Mouse (Mus musculus) heart, adult 2 months (tissue): ENCODE data around the gene Ropn1l. TPM values are rescaled to one million over a fixed set of nuclear protein-coding genes. Genes with fewer than 3 reads are reported as not detected.

ENCODE experiments used
- DNase-seq, 2 experiments: peaks; one replicate each; pipeline ENCODE4 v3.0.0; 2021
- H3K27ac ChIP-seq: fragments of 200-600 bp; 2 replicates; pipeline ENCODE4 v1.8.1; 2022
- H3K27me3 ChIP-seq: fragments of 200-500 bp; 2 replicates; pipeline ENCODE4 v1.6.1; 2012; ENCODE audit warnings: mild to moderate bottlenecking, low read length, inconsistent platforms, mixed read lengths; ENCODE audit not compliant: control insufficient read depth, insufficient read depth
- H3K36me3 ChIP-seq: fragments of 200-500 bp; 2 replicates; pipeline ENCODE4 v1.6.1; 2012; ENCODE audit warnings: low read length, inconsistent platforms; ENCODE audit not compliant: control insufficient read depth, insufficient read depth
- H3K4me1 ChIP-seq: fragments of 200-500 bp; 2 replicates; pipeline ENCODE4 v1.6.1; 2011; ENCODE audit warnings: low read length; ENCODE audit not compliant: control insufficient read depth, insufficient read depth
- H3K4me3 ChIP-seq: fragments of 200-600 bp; 2 replicates; pipeline ENCODE4 v1.8.1; 2022
- H3K79me2 ChIP-seq: fragments of 200-500 bp; replicated peaks from 2 replicates; pipeline ENCODE4 v1.6.1; 2012; ENCODE audit warnings: mild to moderate bottlenecking, inconsistent platforms, low read length, moderate library complexity, mixed read lengths; ENCODE audit not compliant: control insufficient read depth, insufficient read depth
- H3K9ac ChIP-seq: fragments of 200-500 bp; 2 replicates; pipeline ENCODE4 v1.6.1; 2012; ENCODE audit warnings: low read depth, mild to moderate bottlenecking, control low read depth, inconsistent platforms, low read length, mixed read lengths
- CTCF ChIP-seq: fragments of 200-600 bp; IDR thresholded peaks from 2 replicates; pipeline ENCODE4 v1.8.1; 2022; ENCODE audit warnings: antibody characterized with exemption, mild to moderate bottlenecking, moderate library complexity
- EP300 ChIP-seq: fragments of 200-500 bp; IDR thresholded peaks from 2 replicates; pipeline ENCODE4 v1.6.1; 2011; ENCODE audit warnings: low read depth, low read length, control low read depth; ENCODE audit not compliant: insufficient read depth
- POLR2A ChIP-seq: fragments of 200-500 bp; IDR thresholded peaks from 2 replicates; pipeline ENCODE4 v1.6.1; 2011; ENCODE audit warnings: mild to moderate bottlenecking, low read depth, low read length, control low read depth; ENCODE audit not compliant: insufficient read depth
- WGBS: fragments of 180-500 bp; shearing (Covaris S2); methylation state at CpG from one replicate; pipeline ENCODE4 v1.1.7; 2018; 5-methylcytosine and 5-hydroxymethylcytosine counted together
- intact Hi-C: fragments of 180-260 bp; cut with DNase I; formaldehyde crosslinking; loops from one replicate; pipeline ENCODE4 v1.15.1; 2025
- polyA plus RNA-seq: library from polyadenylated mRNA; depleted of rRNA; stranded (reverse); fragments of >200 nt; gene quantifications from 2 replicates; pipeline ENCODE4 v1.2.3, GENCODE M21; 2012
- total RNA-seq, 2 experiments: library from RNA; stranded (reverse); gene quantifications; 2 replicates each; pipeline ENCODE4 v1.2.3; 2021

Gene Ropn1l
- total and polyA plus RNA-seq, 3 experiments: 0.86 TPM; not detected in 2

GRCm38 (mm10) chr15:31466295-31466694 is 12.8 kb upstream of the Ropn1l start:
- Histone ChIP-seq H3K79me2 (no peaks in the 10 kb centered on the region), H3K27ac (no peak overlapping the region), H3K9ac (no peak overlapping the region), H3K27me3 (no peaks in the 10 kb centered on the region), H3K4me1 (no peaks in the 10 kb centered on the region), H3K4me3 (no peak overlapping the region), H3K36me3 (peaks cover 7% of the 10 kb centered on the region)
- TF ChIP-seq EP300 (no peak), CTCF (no peak), POLR2A (no peak)
- intact Hi-C loops: no loop called here
- WGBS: 89% methylated on average over 5 of the region's 5 CpGs
- no peak for DNase-seq

DNA sequence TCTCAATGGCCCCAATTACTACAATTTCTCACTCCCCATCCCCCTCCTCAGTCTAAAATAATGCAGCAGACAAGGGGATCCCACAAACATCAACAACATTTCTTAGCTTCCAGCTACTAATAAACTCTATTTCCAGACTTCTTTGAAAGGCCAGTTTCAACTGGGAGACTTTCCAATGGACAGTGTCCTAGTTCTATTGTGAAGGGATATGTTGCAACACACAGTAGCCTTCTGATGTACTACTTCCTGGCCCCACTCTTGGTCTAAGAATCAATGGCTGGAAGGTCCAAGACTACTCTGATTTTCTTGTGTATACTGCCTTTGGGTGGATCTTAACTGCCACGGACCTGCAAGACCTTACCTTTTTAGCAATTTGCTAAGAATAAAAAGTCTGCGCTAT is 12.3 kb upstream of the Ropn1l start:
- Histone ChIP-seq H3K4me3 (no peak overlapping the region), H3K36me3 (peaks cover 7% of the 10 kb centered on the region), H3K27me3 (no peaks in the 10 kb centered on the region), H3K79me2 (no peaks in the 10 kb centered on the region), H3K27ac (no peak overlapping the region), H3K9ac (no peak overlapping the region), H3K4me1 (no peaks in the 10 kb centered on the region)
- whole genome bisulfite sequencing: 95% methylated on average over 2 of the region's 2 CpGs
- TF ChIP-seq POLR2A: no peak
- no peak for TF ChIP-seq EP300
- no peak for DNase-seq
- intact Hi-C loops: no loop called here

- Histone ChIP-seq H3K9ac (no peak overlapping the region), H3K36me3 (peaks cover 7% of the 10 kb centered on the region), H3K4me3 (no peak overlapping the region), H3K27me3 (no peaks in the 10 kb centered on the region), H3K4me1 (no peaks in the 10 kb centered on the region), H3K27ac (no peak overlapping the region), H3K79me2 (no peaks in the 10 kb centered on the region)
- TF ChIP-seq EP300: no peak
- TF ChIP-seq POLR2A: no peak
- no peak for TF ChIP-seq CTCF
- DNase-seq: no peak
- intact Hi-C loops: no loop called here
- WGBS: 69% methylated on average over 2 of the region's 2 CpGs
Observed at GRCm38 (mm10) chr15:31460571-31460970, 7.0 kb upstream of the Ropn1l start.

- 80% methylated on average over 7 of the region's 7 CpGs for WGBS
- TF ChIP-seq CTCF (no peak), POLR2A (no peak), EP300 (no peak)
- Histone ChIP-seq H3K4me3 (no peak overlapping the region), H3K36me3 (peaks cover 5% of the 10 kb centered on the region), H3K9ac (no peak overlapping the region), H3K27me3 (no peaks in the 10 kb centered on the region), H3K27ac (no peak overlapping the region), H3K79me2 (no peaks in the 10 kb centered on the region), H3K4me1 (no peaks in the 10 kb centered on the region; the same call in 1 of the 2 replicates)
- no peak for DNase-seq
- intact Hi-C loops: no loop called here
Observed at GRCm38 (mm10) chr15:31458081-31458480, 4.5 kb upstream of the Ropn1l start.

DNA sequence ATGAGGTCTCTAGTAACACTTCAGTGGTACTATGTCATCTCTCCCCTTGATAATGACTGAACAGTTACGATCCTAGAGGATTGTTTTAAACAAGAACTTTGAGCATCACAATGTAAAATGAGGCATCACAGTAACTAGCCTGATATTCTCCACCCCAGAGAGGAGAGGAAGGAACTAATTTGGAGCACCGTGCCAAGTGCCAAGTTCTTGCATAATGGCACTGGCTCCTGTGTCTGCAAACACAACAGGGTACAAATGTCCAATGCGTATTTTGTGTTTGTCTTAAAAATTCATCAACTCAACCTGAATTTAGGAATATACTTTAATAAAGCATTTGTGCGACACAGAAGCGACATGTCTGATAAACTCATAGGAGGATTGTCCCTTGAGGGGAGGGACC is 2.8 kb upstream of the Ropn1l start:
- 72% methylated on average over 5 of the region's 5 CpGs for WGBS

GRCm38 (mm10) chr15:31454861-31455295 is 1.3 kb upstream of the Ropn1l start:
- H3K36me3 ChIP-seq: no peaks in the 10 kb centered on the region
- H3K4me3 ChIP-seq: no peak overlapping the region
- no peak overlapping the region for H3K9ac ChIP-seq
- no peaks in the 10 kb centered on the region for H3K27me3 ChIP-seq
- H3K79me2 ChIP-seq: no peaks in the 10 kb centered on the region
- H3K4me1 ChIP-seq: no peaks in the 10 kb centered on the region; the same call in 1 of the 2 replicates
- TF ChIP-seq POLR2A (no peak), EP300 (no peak), CTCF (no peak)
- WGBS: 70% methylated on average over 7 of the region's 7 CpGs
- intact Hi-C loops: loop anchor here (5.0 kb wide), 2 partner anchors 132 to 233 kb away; partner anchors contain the start of gene Dap
- no peak overlapping the region for H3K27ac ChIP-seq
- DNase-seq: no peak

More for the DNA sequence above, 2.8 kb upstream of the Ropn1l start:
- intact Hi-C loops: no loop called here
- Histone ChIP-seq H3K4me1 (no peaks in the 10 kb centered on the region; the same call in 1 of the 2 replicates), H3K27me3 (no peaks in the 10 kb centered on the region), H3K79me2 (no peaks in the 10 kb centered on the region), H3K4me3 (no peak overlapping the region), H3K9ac (no peak overlapping the region), H3K36me3 (no peaks in the 10 kb centered on the region; the same call in 1 of the 2 replicates), H3K27ac (no peak overlapping the region)
- TF ChIP-seq CTCF (no peak), EP300 (no peak), POLR2A (no peak)
- DNase-seq: no peak
